Mouse (Mus musculus) forebrain, embryonic 13.5 days (tissue): Measurements from ENCODE around the gene Tmem245. TPM values are rescaled to one million over a fixed set of nuclear protein-coding genes. Genes with fewer than 3 reads are reported as not detected.

ENCODE experiments used
- ATAC-seq: fragments of 200-750 bp; cut with Nextera tagmentation; 2 replicates; pipeline ENCODE4 v1.8.0; 2017
- H3K27ac ChIP-seq: fragments of 300-500 bp; sonication (generic); 2 replicates; pipeline ENCODE4 v1.5.1; 2015; ENCODE audit warnings: inconsistent platforms, mild to moderate bottlenecking, moderate library complexity
- H3K27me3 ChIP-seq: fragments of 300-500 bp; sonication (generic); 2 replicates; pipeline ENCODE4 v1.6.1; 2015; ENCODE audit warnings: mild to moderate bottlenecking, inconsistent platforms
- H3K36me3 ChIP-seq: fragments of 300-500 bp; sonication (generic); 2 replicates; pipeline ENCODE4 v1.6.1; 2015; ENCODE audit warnings: mild to moderate bottlenecking, inconsistent platforms; ENCODE audit not compliant: poor library complexity, severe bottlenecking
- H3K4me1 ChIP-seq: fragments of 300-500 bp; sonication (generic); 2 replicates; pipeline ENCODE4 v1.6.1; 2015; ENCODE audit warnings: inconsistent platforms
- H3K4me2 ChIP-seq: fragments of 300-500 bp; sonication (generic); 2 replicates; pipeline ENCODE4 v1.6.1; 2015; ENCODE audit warnings: inconsistent platforms, mild to moderate bottlenecking, moderate library complexity
- H3K4me3 ChIP-seq: fragments of 300-500 bp; sonication (generic); 2 replicates; pipeline ENCODE4 v1.5.1; 2015; ENCODE audit warnings: mild to moderate bottlenecking, inconsistent platforms
- H3K9ac ChIP-seq: fragments of 300-500 bp; sonication (generic); 2 replicates; pipeline ENCODE4 v1.6.1; 2015; ENCODE audit warnings: mild to moderate bottlenecking, inconsistent platforms
- H3K9me3 ChIP-seq: fragments of 300-500 bp; sonication (generic); replicated peaks from 2 replicates; pipeline ENCODE4 v1.6.1; 2016; ENCODE audit warnings: inconsistent platforms
- WGBS: fragments of 180-500 bp; shearing (Covaris S2); methylation state at CpG from one replicate; pipeline ENCODE4 v1.1.7; 2015; 5-methylcytosine and 5-hydroxymethylcytosine counted together
- polyA plus RNA-seq: library from polyadenylated mRNA; unstranded; fragments of >200 nt; fragmentation: Nextera tagmentation; extraction: Ambion mirVana; gene quantifications from 2 replicates; pipeline ENCODE4 v1.2.1, GENCODE M21; 2015

Gene Tmem245
- polyA plus RNA-seq, 1 experiment from 2014 or later, result 6.7 TPM

- H3K9me3 ChIP-seq, result no peaks in the 10 kb centered on the region
- H3K9ac ChIP-seq, result no peak overlapping the region
- peaks cover 18% of the 10 kb centered on the region for H3K4me1 ChIP-seq
- H3K4me3 ChIP-seq, result no peak overlapping the region
- no peak for ATAC-seq
- H3K4me2 ChIP-seq, result no peak overlapping the region
- H3K27me3 ChIP-seq, result no peaks in the 10 kb centered on the region
- no peaks in the 10 kb centered on the region for H3K36me3 ChIP-seq
- WGBS, result 82% methylated on average over 9 of the region's 9 CpGs
- no peak overlapping the region for H3K27ac ChIP-seq
Observed at GRCm38 (mm10) chr4:56858733-56859132, 88.5 kb downstream of the Tmem245 start.

DNA sequence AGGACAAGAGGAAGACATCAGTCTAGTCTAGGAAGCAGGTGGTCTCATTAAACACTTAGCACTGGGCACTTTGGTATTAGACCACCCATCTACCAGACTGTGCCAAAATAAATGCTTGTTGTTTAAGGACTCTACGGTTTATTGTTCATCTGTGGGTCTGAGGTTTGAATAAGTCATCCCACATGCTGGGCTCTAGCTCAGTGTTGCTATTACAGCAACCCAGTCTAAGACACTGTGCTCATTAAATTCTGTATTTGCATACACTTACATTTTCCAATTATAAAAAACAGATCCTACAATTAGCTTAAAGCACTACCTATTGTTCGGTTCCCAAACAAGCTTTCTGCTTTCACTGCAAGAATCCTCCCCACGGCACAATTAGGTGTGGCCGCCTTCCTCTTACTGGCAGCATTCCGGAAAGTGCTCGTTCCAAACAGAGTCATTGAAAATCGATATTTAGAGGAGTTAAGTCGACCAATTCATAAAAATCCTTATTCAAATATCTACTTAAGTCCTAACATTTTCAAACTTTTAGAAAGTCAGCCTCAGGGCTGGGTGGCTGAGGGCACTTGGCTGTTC lies 90.8 kb downstream of the Tmem245 start:
- Histone ChIP-seq H3K9ac (no peak overlapping the region), H3K4me3 (no peak overlapping the region), H3K4me1 (peaks cover 7% of the 10 kb centered on the region; the same call in 1 of the 2 replicates), H3K27me3 (no peaks in the 10 kb centered on the region), H3K9me3 (no peaks in the 10 kb centered on the region), H3K27ac (no peak overlapping the region), H3K36me3 (no peaks in the 10 kb centered on the region), H3K4me2 (no peak overlapping the region)
- no peak for ATAC-seq
- 71% methylated on average over 8 of the region's 8 CpGs for WGBS

DNA sequence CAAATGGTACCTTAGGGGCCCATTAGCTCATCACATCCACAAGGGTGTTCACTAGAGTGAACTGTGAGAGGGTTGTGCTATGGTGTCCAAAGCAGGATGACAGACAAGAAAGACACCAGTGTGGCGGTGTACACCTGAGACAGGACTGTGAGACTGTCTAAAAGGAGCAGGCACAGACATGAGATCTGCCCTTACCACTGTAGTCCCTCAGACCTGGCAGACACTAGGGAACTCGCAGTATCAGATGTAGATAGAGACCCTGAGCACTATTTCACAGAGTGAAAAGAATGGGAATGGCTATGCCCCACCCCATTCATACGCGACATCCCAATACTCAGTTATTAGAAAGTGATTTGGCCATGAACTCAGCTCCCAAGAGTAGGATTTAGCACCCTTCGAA lies 91.3 kb downstream of the Tmem245 start:
- WGBS, result 93% methylated on average over 5 of the region's 5 CpGs
- no peak overlapping the region for H3K4me3 ChIP-seq
- peaks cover 7% of the 10 kb centered on the region; the same call in 1 of the 2 replicates for H3K4me1 ChIP-seq
- H3K9me3 ChIP-seq, result no peaks in the 10 kb centered on the region
- no peak overlapping the region for H3K27ac ChIP-seq
- no peaks in the 10 kb centered on the region for H3K27me3 ChIP-seq
- H3K9ac ChIP-seq, result no peak overlapping the region
- no peak for ATAC-seq
- no peak overlapping the region for H3K4me2 ChIP-seq
- no peaks in the 10 kb centered on the region for H3K36me3 ChIP-seq

GRCm38 (mm10) chr4:56850724-56851123 lies 96.5 kb downstream of the Tmem245 start:
- Histone ChIP-seq H3K4me1 (peaks cover 3% of the 10 kb centered on the region; the same call in 1 of the 2 replicates), H3K36me3 (peaks cover 4% of the 10 kb centered on the region), H3K9ac (no peak overlapping the region), H3K27me3 (no peaks in the 10 kb centered on the region), H3K4me2 (no peak overlapping the region), H3K27ac (no peak overlapping the region), H3K4me3 (no peak overlapping the region), H3K9me3 (no peaks in the 10 kb centered on the region)
- ATAC-seq, result no peak
- whole genome bisulfite sequencing, result 53% methylated on average over 6 of the region's 6 CpGs

GRCm38 (mm10) chr4:56848044-56848443 lies 99.2 kb downstream of the Tmem245 start:
- Histone ChIP-seq H3K9me3 (no peaks in the 10 kb centered on the region), H3K4me3 (no peak overlapping the region), H3K27me3 (no peaks in the 10 kb centered on the region), H3K4me1 (peaks cover 3% of the 10 kb centered on the region; the same call in 1 of the 2 replicates), H3K36me3 (peaks cover 27% of the 10 kb centered on the region), H3K9ac (no peak overlapping the region), H3K27ac (no peak overlapping the region), H3K4me2 (no peak overlapping the region)
- no peak for ATAC-seq
- WGBS, result 89% methylated on average over 6 of the region's 6 CpGs

DNA sequence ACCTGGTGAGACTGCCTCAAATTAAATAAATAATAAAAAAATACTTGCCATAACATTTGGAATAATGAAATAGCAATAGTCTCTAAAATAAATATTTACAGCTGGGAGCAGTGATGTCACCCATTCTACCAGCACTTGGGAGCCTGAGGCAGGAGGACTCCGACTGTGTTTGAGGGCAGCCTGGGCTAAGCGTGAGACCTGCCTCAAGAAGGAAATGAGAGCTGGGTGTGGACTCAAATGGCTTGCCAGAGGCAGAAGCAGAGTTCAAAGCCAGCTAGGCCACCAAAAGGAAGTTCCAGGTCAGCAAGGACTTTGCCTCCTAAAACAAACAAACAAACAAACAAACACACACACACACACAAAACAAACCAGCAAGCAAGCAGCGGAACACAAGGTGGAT lies 99.8 kb downstream of the Tmem245 start:
- H3K4me3 ChIP-seq, result no peak overlapping the region
- H3K4me1 ChIP-seq, result peaks cover 3% of the 10 kb centered on the region; the same call in 1 of the 2 replicates
- no peak overlapping the region for H3K4me2 ChIP-seq
- no peak for ATAC-seq
- H3K27me3 ChIP-seq, result no peaks in the 10 kb centered on the region
- H3K27ac ChIP-seq, result no peak overlapping the region
- H3K36me3 ChIP-seq, result peaks cover 29% of the 10 kb centered on the region
- WGBS, result 86% methylated on average over 3 of the region's 3 CpGs
- no peaks in the 10 kb centered on the region for H3K9me3 ChIP-seq
- H3K9ac ChIP-seq, result no peak overlapping the region

GRCm38 (mm10) chr4:56845896-56846533 lies 101.2 kb downstream of the Tmem245 start:
- no peak overlapping the region for H3K4me2 ChIP-seq
- H3K4me1 ChIP-seq, result peaks cover 3% of the 10 kb centered on the region; the same call in 1 of the 2 replicates
- H3K27me3 ChIP-seq, result no peaks in the 10 kb centered on the region
- WGBS, result 63% methylated on average over 12 of the region's 12 CpGs
- no peak overlapping the region for H3K9ac ChIP-seq
- H3K9me3 ChIP-seq, result no peaks in the 10 kb centered on the region
- no peak for ATAC-seq
- no peak overlapping the region for H3K4me3 ChIP-seq
- peaks cover 35% of the 10 kb centered on the region for H3K36me3 ChIP-seq
- H3K27ac ChIP-seq, result no peak overlapping the region

DNA sequence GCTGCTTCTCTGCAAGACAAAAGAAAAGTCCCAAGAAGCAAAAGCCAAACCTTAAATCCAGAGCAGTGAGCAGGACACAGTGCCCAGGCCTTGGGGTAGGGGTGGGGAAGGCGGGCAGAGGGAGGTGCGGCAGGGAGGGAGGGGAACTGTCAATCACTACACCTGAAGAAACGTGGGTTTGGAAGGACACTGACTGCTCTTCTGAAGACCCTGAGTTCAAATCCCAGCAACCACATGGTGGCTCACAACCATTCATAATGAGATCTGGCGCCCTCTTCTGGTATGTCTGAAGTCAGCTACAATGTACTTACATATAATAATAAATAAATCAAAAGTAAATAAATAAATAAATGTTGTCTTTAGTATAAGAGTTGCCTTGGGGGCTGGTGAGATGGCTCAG lies 102.3 kb downstream of the Tmem245 start:
- Histone ChIP-seq H3K27me3 (no peaks in the 10 kb centered on the region), H3K36me3 (peaks cover 44% of the 10 kb centered on the region), H3K9ac (no peak overlapping the region), H3K9me3 (no peaks in the 10 kb centered on the region), H3K4me3 (no peak overlapping the region), H3K4me1 (no peaks in the 10 kb centered on the region), H3K4me2 (no peak overlapping the region), H3K27ac (no peak overlapping the region)
- no peak for ATAC-seq
- WGBS, result 93% methylated on average over 4 of the region's 4 CpGs

- no peaks in the 10 kb centered on the region for H3K27me3 ChIP-seq
- H3K4me1 ChIP-seq, result no peaks in the 10 kb centered on the region
- no peak overlapping the region for H3K9ac ChIP-seq
- H3K27ac ChIP-seq, result no peak overlapping the region
- WGBS, result 89% methylated on average over 2 of the region's 2 CpGs
- no peak overlapping the region for H3K4me2 ChIP-seq
- no peak overlapping the region for H3K4me3 ChIP-seq
- ATAC-seq, result no peak
- no peaks in the 10 kb centered on the region for H3K9me3 ChIP-seq
- peaks cover 47% of the 10 kb centered on the region for H3K36me3 ChIP-seq
Observed at GRCm38 (mm10) chr4:56843963-56844362, 103.3 kb downstream of the Tmem245 start.

GRCm38 (mm10) chr4:56842501-56842900 lies 104.7 kb downstream of the Tmem245 start:
- no peak for ATAC-seq
- H3K9me3 ChIP-seq, result no peaks in the 10 kb centered on the region
- H3K4me3 ChIP-seq, result no peak overlapping the region
- no peak overlapping the region for H3K27ac ChIP-seq
- 84% methylated on average over 7 of the region's 7 CpGs for WGBS
- H3K9ac ChIP-seq, result no peak overlapping the region
- H3K36me3 ChIP-seq, result peaks cover 61% of the 10 kb centered on the region
- no peak overlapping the region for H3K4me2 ChIP-seq
- H3K4me1 ChIP-seq, result no peaks in the 10 kb centered on the region
- H3K27me3 ChIP-seq, result no peaks in the 10 kb centered on the region

DNA sequence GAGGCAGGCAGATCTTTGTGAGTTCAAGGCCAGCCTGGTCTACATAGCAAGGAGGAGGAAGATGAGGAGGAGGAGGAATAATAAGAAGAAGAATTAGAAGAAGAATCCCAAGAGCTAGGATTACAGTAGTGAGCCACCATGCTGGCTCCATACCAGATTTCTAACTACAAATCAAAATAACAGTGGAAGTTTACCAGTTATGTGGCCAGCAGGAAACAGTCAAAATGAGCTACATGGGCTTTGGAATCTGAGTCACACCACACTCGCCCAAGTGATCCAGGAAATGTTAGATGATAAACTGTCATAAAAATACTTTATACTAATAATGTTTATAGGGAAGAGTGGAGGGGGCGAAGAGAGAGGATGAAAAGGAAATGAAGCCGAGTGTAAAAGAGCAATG lies 106.9 kb downstream of the Tmem245 start:
- Histone ChIP-seq H3K36me3 (peaks cover 68% of the 10 kb centered on the region), H3K4me2 (no peak overlapping the region), H3K9me3 (no peaks in the 10 kb centered on the region), H3K27ac (no peak overlapping the region), H3K4me1 (no peaks in the 10 kb centered on the region), H3K4me3 (no peak overlapping the region), H3K27me3 (no peaks in the 10 kb centered on the region), H3K9ac (no peak overlapping the region)
- no peak for ATAC-seq
- 91% methylated on average over 3 of the region's 3 CpGs for WGBS

GRCm38 (mm10) chr4:56837661-56838060 lies 109.6 kb downstream of the Tmem245 start:
- 89% methylated on average over 6 of the region's 6 CpGs for WGBS
- Histone ChIP-seq H3K9ac (no peak overlapping the region), H3K27me3 (no peaks in the 10 kb centered on the region), H3K4me2 (no peak overlapping the region), H3K4me3 (no peak overlapping the region), H3K27ac (no peak overlapping the region), H3K9me3 (no peaks in the 10 kb centered on the region), H3K4me1 (no peaks in the 10 kb centered on the region), H3K36me3 (peaks cover 69% of the 10 kb centered on the region)
- ATAC-seq, result no peak

DNA sequence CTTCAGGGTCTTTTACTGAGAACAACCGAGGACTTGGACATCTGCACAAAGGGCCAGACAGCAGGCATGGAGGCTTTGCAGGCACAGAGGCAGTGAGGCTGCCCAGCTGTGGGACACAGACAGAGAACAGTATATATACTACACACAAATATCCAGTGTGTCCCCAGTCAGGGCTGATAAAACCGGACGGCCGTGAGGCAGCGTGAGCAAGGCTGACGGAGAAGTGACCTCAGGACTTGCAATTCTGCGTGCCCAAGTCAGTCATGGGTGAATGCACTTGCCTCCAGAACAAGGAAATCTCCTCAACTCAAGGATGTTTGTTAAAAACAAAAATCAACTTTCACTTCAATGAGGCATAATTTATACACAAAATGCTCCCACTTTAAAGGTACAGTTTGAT lies 115.2 kb downstream of the Tmem245 start:
- Histone ChIP-seq H3K9ac (no peak overlapping the region), H3K4me2 (no peak overlapping the region), H3K9me3 (no peaks in the 10 kb centered on the region), H3K36me3 (peaks cover 61% of the 10 kb centered on the region), H3K4me3 (no peak overlapping the region), H3K27me3 (no peaks in the 10 kb centered on the region), H3K27ac (no peak overlapping the region), H3K4me1 (peaks cover 11% of the 10 kb centered on the region)
- WGBS, result 88% methylated on average over 7 of the region's 7 CpGs
- no peak for ATAC-seq
